Comparison of ENCODE assay signal across 11 mouse cellular contexts in the genomic region with DNA sequence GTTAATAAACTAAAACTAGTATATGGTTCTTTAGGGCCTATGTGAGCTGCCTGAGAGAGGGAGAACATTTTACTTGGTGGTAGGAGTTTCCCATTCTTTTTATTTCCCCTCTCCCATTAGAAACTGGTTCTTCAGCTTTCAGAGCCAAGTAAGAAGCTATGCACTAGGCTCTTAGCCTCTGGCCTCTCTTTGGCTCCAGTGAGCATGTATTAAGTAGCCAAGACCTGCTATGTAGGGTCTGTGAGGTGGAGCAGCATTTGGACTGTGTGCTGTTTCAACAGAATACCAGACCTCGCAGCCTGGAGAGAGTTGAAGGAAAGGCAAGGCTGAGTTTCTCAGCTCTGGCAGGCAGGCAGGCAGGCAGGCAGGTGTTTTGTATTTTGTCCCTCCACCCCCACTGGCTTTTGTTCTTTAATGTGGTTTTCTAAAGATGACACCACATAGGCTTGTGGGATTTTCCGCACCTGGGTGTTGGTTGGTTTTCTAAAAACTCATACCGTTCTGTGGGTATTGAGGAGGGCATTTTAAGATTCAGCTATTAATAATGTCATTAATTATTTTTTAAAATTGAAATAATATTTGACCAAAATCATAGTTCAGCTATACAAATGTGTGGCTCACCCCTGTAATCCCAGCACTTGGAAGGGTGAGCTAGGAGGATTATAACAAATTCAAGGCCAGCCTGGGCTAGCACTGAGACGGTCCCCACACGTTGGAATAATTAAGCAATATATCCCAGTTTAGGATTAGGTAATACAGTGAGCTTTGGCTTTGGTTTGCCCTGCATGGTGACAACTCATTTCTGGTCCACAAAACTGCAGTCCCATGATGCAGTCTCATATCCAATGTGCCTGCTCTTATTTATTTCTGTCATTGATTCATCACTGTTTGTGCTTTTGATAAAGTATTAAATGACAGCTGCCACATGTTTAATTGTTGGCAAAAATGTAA.
DNase-seq lines count a peak whose midpoint lies in the region; ATAC-seq and TF ChIP-seq lines count a peak whose summit lies in the region.
"Had no signal": no experiment of that assay in that cellular context is flagged by ENCODE, and none has a peak within 500 bp of the region (broad histone marks: within the 10 kb centered on the region; RNA-seq: fewer than 3 reads in every experiment).

No protein-coding gene starts in this region.

- H3K27ac ChIP-seq in hindbrain, postnatal 0 days, result no peak overlapping the region
- H3K27ac ChIP-seq: heart, embryonic 15.5 days; limb, embryonic 12.5 days had no signal

- ATAC-seq in hindbrain, postnatal 0 days, result no peak

- H3K4me1 ChIP-seq in hindbrain, postnatal 0 days (ENCODE audit: insufficient read depth, low read length), result no peaks in the 10 kb centered on the region; the same call in 1 of the 2 replicates

- no peak overlapping the region for H3K4me2 ChIP-seq in hindbrain, postnatal 0 days (ENCODE audit: low read depth, low read length)
- H3K4me2 ChIP-seq: heart, embryonic 15.5 days; limb, embryonic 12.5 days; midbrain, embryonic 11.5 days had no signal

- no peaks in the 10 kb centered on the region for H3K27me3 ChIP-seq in hindbrain, postnatal 0 days (ENCODE audit: insufficient read depth, low read length)
- H3K27me3 ChIP-seq: heart, embryonic 15.5 days; limb, embryonic 12.5 days had no signal

- 0 out of 2 replicates have a peak, but pooled peaks cover 6% of the 10 kb centered on the region for H3K36me3 ChIP-seq in hindbrain, postnatal 0 days (ENCODE audit: insufficient read depth, low read length)
- H3K36me3 ChIP-seq: heart, embryonic 15.5 days had no signal

- H3K9me3 ChIP-seq in hindbrain, postnatal 0 days (ENCODE audit: low read length), result no peaks in the 10 kb centered on the region
- H3K9me3 ChIP-seq: heart, embryonic 15.5 days; limb, embryonic 12.5 days had no signal

- DNase-seq in lung, adult 18-20 months, result peak; percentile 61 to 79
- DNase-seq in lung, postnatal 14 days, result no peak
- DNase-seq in fat pad, adult 2 months (ENCODE audit: extremely low read depth, low read depth, low spot score), result peak; percentile 95
- peak; percentile 42 to 78 for DNase-seq in kidney, postnatal 25 days
- DNase-seq in thymus, postnatal 14 days, result peak; percentile 64
- DNase-seq in hindbrain, postnatal 0 days (ENCODE audit: low spot score), result no peak
- DNase-seq in c-Kit-positive CD71-positive TER-119-positive erythroid progenitor cells, embryonic 14.5 days (ENCODE audit: low spot score), result no peak
- no peak for DNase-seq in liver

- no peak overlapping the region for H3K4me3 ChIP-seq in hindbrain, postnatal 0 days (ENCODE audit: low read length)
- H3K4me3 ChIP-seq: heart, embryonic 15.5 days; limb, embryonic 12.5 days had no signal

- TF ChIP-seq CTCF in hindbrain, postnatal 0 days (IDR thresholded peaks at IDR 0.05; ENCODE audit: low read depth), result no peak

- no peak overlapping the region for H3K9ac ChIP-seq in hindbrain, postnatal 0 days (replicated peaks; ENCODE audit: low read length)
- H3K9ac ChIP-seq: heart, embryonic 15.5 days; limb, embryonic 12.5 days had no signal

- 83% methylated on average over 5 of the region's 5 CpGs for WGBS in hindbrain, postnatal 0 days

Comparison
In these comparisons a context has a peak if more than half of its experiments do, and no peak if none do; other contexts are left out.
1. DNase-seq: peak in lung, adult 18-20 months (2 of 2), fat pad, adult 2 months (single experiment), kidney, postnatal 25 days (2 of 2) and thymus, postnatal 14 days (single experiment); none in lung, postnatal 14 days (single experiment), hindbrain, postnatal 0 days (single experiment), c-Kit-positive CD71-positive TER-119-positive erythroid progenitor cells, embryonic 14.5 days (single experiment) and liver (single experiment).